Mouse (Mus musculus) spleen, embryonic (tissue): ENCODE measurements around the gene Ube2q2.

Experiments used
- CTCF ChIA-PET: fragments of 350-600 bp; sonication (Branson Sonifier 250); formaldehyde crosslinking; loops from one replicate; lab custom pipeline; 2022; lab: Charles Lee

The Ube2q2 gene

GRCm38 (mm10) chr9:55148854-55149498 is at the start of gene Ube2q2:
Ube2q2 (plus strand) TSS chr9:55148854.
- CTCF ChIA-PET = no interaction called here

GRCm38 (mm10) chr9:55101117-55101516 is 47.5 kb upstream of the Ube2q2 start:
- CTCF ChIA-PET = no interaction called here

- CTCF ChIA-PET = no interaction called here
Observed at GRCm38 (mm10) chr9:55102186-55102835, 46.3 kb upstream of the Ube2q2 start.

GRCm38 (mm10) chr9:55102931-55103630 is 45.6 kb upstream of the Ube2q2 start:
- CTCF ChIA-PET = no interaction called here

- CTCF ChIA-PET = interaction anchor here (0.6 kb wide), 1 partner anchor 329 kb away, joined by 4 read pairs; no protein-coding TSS in a partner anchor
Observed at GRCm38 (mm10) chr9:55110059-55110834, 38.4 kb upstream of the Ube2q2 start.

- CTCF ChIA-PET = interaction anchor here (0.6 kb wide), 1 partner anchor 329 kb away, joined by 4 read pairs; no protein-coding TSS in a partner anchor
Observed at GRCm38 (mm10) chr9:55110835-55111217, 37.8 kb upstream of the Ube2q2 start.

- CTCF ChIA-PET = no interaction called here
Observed at GRCm38 (mm10) chr9:55114752-55115151, 33.9 kb upstream of the Ube2q2 start.

- CTCF ChIA-PET = no interaction called here
Observed at GRCm38 (mm10) chr9:55117293-55118055, 31.2 kb upstream of the Ube2q2 start.

- CTCF ChIA-PET = no interaction called here
Observed at GRCm38 (mm10) chr9:55122586-55122985, 26.1 kb upstream of the Ube2q2 start.

- CTCF ChIA-PET = no interaction called here
Observed at GRCm38 (mm10) chr9:55125735-55126134, 22.9 kb upstream of the Ube2q2 start.

- CTCF ChIA-PET = no interaction called here
Observed at GRCm38 (mm10) chr9:55126295-55126694, 22.4 kb upstream of the Ube2q2 start.

GRCm38 (mm10) chr9:55131851-55132250 is 16.8 kb upstream of the Ube2q2 start:
- CTCF ChIA-PET = no interaction called here

- CTCF ChIA-PET = no interaction called here
Observed at GRCm38 (mm10) chr9:55136576-55136975, 12.1 kb upstream of the Ube2q2 start.

- CTCF ChIA-PET = no interaction called here
Observed at GRCm38 (mm10) chr9:55137112-55137511, 11.5 kb upstream of the Ube2q2 start.

GRCm38 (mm10) chr9:55139958-55140357 is 8.7 kb upstream of the Ube2q2 start:
- CTCF ChIA-PET = no interaction called here

GRCm38 (mm10) chr9:55149499-55150278 is 1.0 kb downstream of the Ube2q2 start:
- CTCF ChIA-PET = no interaction called here

- CTCF ChIA-PET = no interaction called here
Observed at GRCm38 (mm10) chr9:55150279-55150726, 1.6 kb downstream of the Ube2q2 start.

- CTCF ChIA-PET = no interaction called here
Observed at GRCm38 (mm10) chr9:55151096-55151495, 2.4 kb downstream of the Ube2q2 start.

GRCm38 (mm10) chr9:55152935-55153334 is 4.3 kb downstream of the Ube2q2 start:
- CTCF ChIA-PET = interaction anchor here (0.6 kb wide), 1 partner anchor 15 kb away, joined by 4 read pairs; no protein-coding TSS in a partner anchor
